Mouse (Mus musculus) midbrain, postnatal 0 days (tissue): Measurements from ENCODE around the gene Pik3ip1. TPM values are rescaled to one million over a fixed set of nuclear protein-coding genes. Genes with fewer than 3 reads are reported as not detected.

ENCODE experiments used
- ATAC-seq: fragments of 200-750 bp; cut with Nextera tagmentation; 2 replicates; pipeline ENCODE4 v1.8.0; 2017; ENCODE audit warnings: moderate number of reproducible peaks, mild to moderate bottlenecking, moderate TSS enrichment, moderate library complexity; ENCODE audit not compliant: low FRiP score
- DNase-seq: peaks from one replicate; pipeline ENCODE4 v3.0.0-alpha.2; 2015; ENCODE audit warnings: low spot score
- H3K27ac ChIP-seq: fragments of 300-500 bp; sonication (generic); 2 replicates; pipeline ENCODE4 v1.5.1; 2014; ENCODE audit warnings: low read depth, mild to moderate bottlenecking, low read length, mixed read lengths
- H3K27me3 ChIP-seq: fragments of 300-500 bp; sonication (generic); 2 replicates; pipeline ENCODE4 v1.6.1; 2014; ENCODE audit warnings: low read length, control low read depth, mixed read lengths; ENCODE audit not compliant: insufficient read depth
- H3K36me3 ChIP-seq: fragments of 300-500 bp; sonication (generic); 2 replicates; pipeline ENCODE4 v1.6.1; 2014; ENCODE audit warnings: low read length, control low read depth, mixed read lengths; ENCODE audit not compliant: insufficient read depth
- H3K4me1 ChIP-seq: fragments of 300-500 bp; sonication (generic); 2 replicates; pipeline ENCODE4 v1.6.1; 2014; ENCODE audit warnings: mild to moderate bottlenecking, control low read depth, antibody characterized with exemption, low read length, mixed read lengths; ENCODE audit not compliant: insufficient read depth
- H3K4me2 ChIP-seq: fragments of 300-500 bp; sonication (generic); 2 replicates; pipeline ENCODE4 v1.6.1; 2014; ENCODE audit warnings: low read depth, mild to moderate bottlenecking, low read length, mixed read lengths; ENCODE audit not compliant: poor library complexity, severe bottlenecking
- H3K4me3 ChIP-seq: fragments of 300-500 bp; sonication (generic); 2 replicates; pipeline ENCODE4 v1.5.1; 2014; ENCODE audit warnings: low read depth, mild to moderate bottlenecking, low read length, moderate library complexity
- H3K9ac ChIP-seq: fragments of 300-500 bp; sonication (generic); replicated peaks from 2 replicates; pipeline ENCODE4 v1.6.1; 2014; ENCODE audit warnings: mild to moderate bottlenecking, low read length, moderate library complexity, mixed read lengths; ENCODE audit not compliant: poor library complexity, severe bottlenecking
- H3K9me3 ChIP-seq: fragments of 300-500 bp; sonication (generic); 2 replicates; pipeline ENCODE4 v1.6.1; 2016; ENCODE audit warnings: low read length, control low read depth
- CTCF ChIP-seq: IDR thresholded peaks from 2 replicates; pipeline ENCODE4 v1.5.1; 2016; ENCODE audit warnings: antibody characterized with exemption, mild to moderate bottlenecking
- WGBS: fragments of 180-500 bp; shearing (Covaris S2); extraction: QIAGEN DNeasy Blood & Tissue Kit; methylation state at CpG from one replicate; pipeline ENCODE4 v1.1.7; 2014; 5-methylcytosine and 5-hydroxymethylcytosine counted together
- polyA plus RNA-seq: library from polyadenylated mRNA; unstranded; fragments of >200 nt; fragmentation: Nextera tagmentation; extraction: Ambion mirVana; gene quantifications from 2 replicates; pipeline ENCODE4 v1.2.1, GENCODE M21; 2015
- total RNA-seq: library from RNA; depleted of rRNA; stranded (reverse); fragments of >200 nt; gene quantifications from 2 replicates; pipeline ENCODE4 v1.2.3, GENCODE M21; 2014; rRNA removed

Pik3ip1 gene
- total and polyA plus RNA-seq, 2 experiments from 2014 or later: 34.7 to 43.4 TPM

DNA sequence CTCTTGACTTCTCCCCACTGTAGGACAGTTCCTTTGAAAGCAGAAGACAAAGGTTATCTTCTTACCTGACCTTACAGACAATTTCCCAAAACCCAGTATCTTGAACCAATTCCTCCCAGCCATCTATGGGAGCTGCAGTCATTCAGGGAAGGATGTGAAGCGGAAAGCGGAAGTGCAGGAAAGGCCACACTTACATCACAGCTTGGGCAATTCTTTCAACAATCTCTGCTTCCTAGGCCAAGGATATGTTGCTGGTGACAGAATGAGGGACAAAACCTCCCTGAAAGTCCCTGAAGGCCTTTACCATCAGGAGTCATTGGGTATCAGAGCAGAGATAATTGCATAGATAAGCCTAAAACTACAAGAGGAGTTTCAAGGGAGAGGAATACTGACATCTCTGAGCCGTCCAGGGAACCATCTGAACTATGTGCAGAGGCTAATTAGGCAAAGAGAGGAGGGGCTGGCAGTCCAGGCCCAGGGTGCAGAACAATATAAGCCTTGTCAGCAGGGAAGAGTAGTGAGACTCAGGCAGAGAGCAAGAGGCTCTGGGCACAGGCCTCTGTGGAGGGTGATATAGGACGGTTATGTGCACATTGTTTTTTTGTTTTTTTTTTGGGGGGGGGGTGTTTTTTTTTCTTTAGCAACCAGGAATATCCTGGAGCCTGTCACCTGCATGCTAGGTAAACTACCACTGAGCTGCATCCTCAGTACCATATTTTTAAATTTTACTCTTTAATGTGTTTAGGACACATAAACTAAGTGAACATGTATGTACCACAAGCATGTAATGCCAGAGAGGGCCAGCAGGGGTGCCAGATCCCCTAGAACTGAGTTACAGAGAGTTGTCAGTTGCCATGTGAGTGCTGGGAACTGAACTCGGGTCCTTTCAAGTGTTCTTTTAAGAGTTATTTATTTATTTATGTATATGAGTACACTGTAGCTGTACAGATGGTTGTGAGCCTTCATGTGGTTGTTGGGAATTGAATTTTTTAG is 52.7 kb downstream of the Pik3ip1 start:
- DNase-seq: no peak
- Histone ChIP-seq H3K9ac (no peak overlapping the region), H3K4me3 (no peak overlapping the region), H3K36me3 (0 out of 2 replicates have a peak, but pooled peaks cover 2% of the 10 kb centered on the region), H3K9me3 (no peaks in the 10 kb centered on the region), H3K27me3 (no peaks in the 10 kb centered on the region), H3K4me1 (no peaks in the 10 kb centered on the region), H3K27ac (no peak overlapping the region), H3K4me2 (no peak overlapping the region)
- no peak for ATAC-seq
- WGBS: 81% methylated on average over 5 of the region's 5 CpGs
- peak; percentile 30 for TF ChIP-seq CTCF

DNA sequence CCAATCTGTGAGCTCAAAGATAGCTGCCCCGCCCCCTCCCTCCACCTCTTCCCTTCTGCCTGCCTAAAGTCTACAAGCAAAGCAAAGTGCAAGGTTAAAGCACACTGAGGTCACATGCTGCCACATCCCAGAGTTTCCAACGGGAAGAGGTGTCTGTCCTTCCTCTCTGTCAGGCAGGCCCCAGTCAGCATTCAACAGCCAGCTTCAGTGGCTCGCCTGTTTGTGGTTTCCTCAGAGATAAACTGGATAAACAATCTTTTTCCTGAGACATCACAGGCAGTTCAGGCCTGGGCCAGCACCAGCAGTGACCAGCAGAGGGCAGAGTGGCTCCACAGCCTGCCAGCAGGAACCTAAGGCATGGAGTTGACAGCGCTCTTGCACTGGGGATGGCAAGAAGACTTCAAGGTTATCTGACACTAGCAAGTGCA is 56.8 kb downstream of the Pik3ip1 start:
- H3K9ac ChIP-seq: no peak overlapping the region
- no peaks in the 10 kb centered on the region for H3K4me1 ChIP-seq
- H3K27me3 ChIP-seq: no peaks in the 10 kb centered on the region
- ATAC-seq: peak; percentile 65
- WGBS: 25% methylated on average over 4 of the region's 4 CpGs
- H3K9me3 ChIP-seq: no peaks in the 10 kb centered on the region
- peak; percentile 85 for DNase-seq
- no peak overlapping the region for H3K4me2 ChIP-seq
- 0 out of 2 replicates have a peak, but pooled peaks cover 2% of the 10 kb centered on the region for H3K36me3 ChIP-seq
- TF ChIP-seq CTCF: peak; percentile 99
- no peak overlapping the region for H3K4me3 ChIP-seq
- H3K27ac ChIP-seq: no peak overlapping the region

DNA sequence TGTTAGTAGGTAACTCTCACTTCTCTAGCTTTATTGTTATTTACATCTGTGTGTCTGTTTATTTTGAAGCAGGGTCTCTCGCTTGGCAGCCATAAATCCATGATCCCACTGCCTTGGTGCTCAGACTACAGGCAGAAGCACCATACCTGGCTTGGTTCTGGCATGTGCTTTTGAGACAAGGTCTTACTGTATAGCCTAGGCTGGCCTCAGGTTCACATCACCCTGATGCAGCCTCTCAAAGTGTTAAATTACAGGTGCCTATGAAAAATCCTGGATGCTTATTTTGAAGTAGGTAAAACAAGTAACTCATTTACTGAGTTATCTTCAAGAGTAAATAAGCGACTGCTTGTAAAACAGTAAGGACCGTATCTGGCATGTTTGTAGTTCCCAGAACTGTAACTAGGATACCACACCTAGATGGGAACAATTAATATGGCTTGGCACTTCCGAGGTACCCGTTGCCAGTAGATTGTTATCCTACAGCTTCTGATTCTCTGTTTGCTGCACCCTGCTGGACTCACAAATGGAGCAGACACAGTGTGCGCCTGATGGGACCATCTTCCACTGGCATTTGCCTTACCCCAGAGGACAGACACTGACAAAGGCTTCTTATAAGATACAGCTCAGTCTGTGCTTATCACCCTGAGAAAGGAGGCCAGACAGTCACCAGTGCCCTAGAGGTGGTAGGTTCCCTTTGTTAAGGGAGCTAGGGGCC is 57.4 kb downstream of the Pik3ip1 start:
- Histone ChIP-seq H3K4me3 (no peak overlapping the region), H3K36me3 (0 out of 2 replicates have a peak, but pooled peaks cover 2% of the 10 kb centered on the region), H3K9me3 (no peaks in the 10 kb centered on the region), H3K27me3 (no peaks in the 10 kb centered on the region), H3K4me2 (no peak overlapping the region), H3K4me1 (no peaks in the 10 kb centered on the region), H3K27ac (no peak overlapping the region), H3K9ac (no peak overlapping the region)
- DNase-seq (no peak), ATAC-seq (no peak)
- no peak for TF ChIP-seq CTCF
- 87% methylated on average over 6 of the region's 6 CpGs for WGBS

DNA sequence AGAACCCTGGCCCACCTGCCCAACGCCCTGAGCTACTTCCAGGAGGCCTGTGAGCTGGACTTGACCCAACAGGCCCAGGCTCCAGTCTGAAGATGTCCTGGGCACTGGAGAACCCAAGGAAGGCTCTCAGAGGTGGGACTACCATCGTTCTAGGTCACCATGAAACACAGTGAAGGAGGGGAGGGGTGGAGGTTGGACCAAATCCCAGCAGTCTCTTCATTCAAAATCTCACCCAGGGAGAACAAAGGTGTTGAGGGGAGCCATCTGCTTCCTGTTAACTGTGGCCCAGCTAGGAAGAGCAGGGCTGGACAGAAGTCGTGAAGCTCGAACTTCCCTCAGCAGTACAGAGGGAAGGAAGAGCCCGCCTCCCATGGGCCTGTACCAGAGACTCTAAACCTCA is 59.8 kb downstream of the Pik3ip1 start:
- DNase-seq (no peak), ATAC-seq (no peak)
- WGBS: 75% methylated on average over 5 of the region's 5 CpGs
- Histone ChIP-seq H3K36me3 (no peaks in the 10 kb centered on the region), H3K9me3 (no peaks in the 10 kb centered on the region), H3K4me2 (no peak overlapping the region), H3K4me1 (no peaks in the 10 kb centered on the region), H3K27me3 (no peaks in the 10 kb centered on the region), H3K4me3 (no peak overlapping the region), H3K27ac (no peak overlapping the region), H3K9ac (no peak overlapping the region)
- TF ChIP-seq CTCF: no peak

DNA sequence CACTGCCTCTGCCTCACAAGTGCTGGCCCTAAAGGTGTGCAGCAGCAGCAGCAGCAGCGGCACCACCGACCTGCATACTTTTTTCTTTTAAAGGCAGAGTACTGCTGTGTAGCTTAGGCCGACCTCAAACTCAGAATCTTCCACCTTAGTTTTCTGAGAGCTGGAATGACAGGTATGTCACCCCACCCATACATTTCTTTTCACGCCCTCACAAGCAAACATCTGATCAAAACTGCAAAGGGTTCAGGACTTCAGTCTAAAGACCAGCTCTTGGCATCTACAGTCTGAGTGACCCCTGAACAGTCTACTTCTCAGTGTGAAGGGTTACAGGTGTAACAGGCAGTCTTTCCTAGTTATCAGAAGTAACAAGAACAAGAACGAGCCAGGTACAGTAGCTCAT is 60.6 kb downstream of the Pik3ip1 start:
- Histone ChIP-seq H3K36me3 (no peaks in the 10 kb centered on the region), H3K9ac (no peak overlapping the region), H3K4me2 (no peak overlapping the region), H3K4me3 (no peak overlapping the region), H3K4me1 (no peaks in the 10 kb centered on the region), H3K27ac (no peak overlapping the region), H3K27me3 (no peaks in the 10 kb centered on the region), H3K9me3 (no peaks in the 10 kb centered on the region)
- no peak for ATAC-seq
- TF ChIP-seq CTCF: no peak
- DNase-seq: no peak
- WGBS: 90% methylated on average over 5 of the region's 5 CpGs

DNA sequence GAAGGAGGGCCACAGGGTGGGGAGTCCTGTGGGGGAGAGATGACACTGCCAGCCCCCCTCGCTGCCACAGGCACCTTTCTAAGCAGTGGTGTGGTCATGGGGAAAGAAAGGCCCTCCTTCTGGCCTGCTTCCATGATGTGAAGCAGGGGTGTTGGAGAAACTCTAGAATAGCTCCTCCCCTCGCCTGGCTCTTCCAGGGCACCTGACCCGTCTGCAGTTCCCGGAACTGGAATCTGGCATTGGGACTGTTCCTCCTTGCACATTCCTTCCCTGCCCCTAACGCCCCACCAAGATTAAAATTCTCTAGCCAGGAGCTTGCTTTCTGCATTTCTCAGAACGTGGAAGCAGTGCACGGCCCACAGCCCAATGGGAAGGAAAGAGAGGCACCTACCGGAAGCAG is 62.3 kb downstream of the Pik3ip1 start:
- ATAC-seq (no peak), DNase-seq (no peak)
- Histone ChIP-seq H3K9ac (no peak overlapping the region), H3K4me2 (no peak overlapping the region), H3K36me3 (no peaks in the 10 kb centered on the region), H3K27me3 (no peaks in the 10 kb centered on the region), H3K9me3 (no peaks in the 10 kb centered on the region), H3K4me3 (no peak overlapping the region), H3K27ac (no peak overlapping the region), H3K4me1 (no peaks in the 10 kb centered on the region)
- 77% methylated on average over 8 of the region's 8 CpGs for WGBS
- no peak for TF ChIP-seq CTCF

Other genes with a start within 250 kb of the Pik3ip1 start
- 16.3 and 17.6 TPM in 2 replicates for gene Sfi1, start 136.9 kb upstream of the Pik3ip1 start, total RNA-seq
- 10.8 and 11.3 TPM in 2 replicates for gene Sfi1, start 136.9 kb upstream of the Pik3ip1 start, polyA plus RNA-seq
- 56.9 and 59.6 TPM in 2 replicates for gene Eif4enif1, start 128.0 kb upstream of the Pik3ip1 start, total RNA-seq
- gene Eif4enif1, start 128.0 kb upstream of the Pik3ip1 start, polyA plus RNA-seq: 35.9 and 43.3 TPM in 2 replicates
- gene Drg1, start 64.0 kb upstream of the Pik3ip1 start, total RNA-seq: 80.6 and 93.1 TPM in 2 replicates
- 183 and 190 TPM in 2 replicates for gene Drg1, start 64.0 kb upstream of the Pik3ip1 start, polyA plus RNA-seq
- 79.3 and 81.3 TPM in 2 replicates for gene Patz1, start 41.5 kb upstream of the Pik3ip1 start, total RNA-seq
- gene Patz1, start 41.5 kb upstream of the Pik3ip1 start, polyA plus RNA-seq: 36.3 and 39.3 TPM in 2 replicates
- gene Limk2, start 78.8 kb downstream of the Pik3ip1 start, total RNA-seq: 250 and 290 TPM in 2 replicates
- gene Limk2, start 78.8 kb downstream of the Pik3ip1 start, polyA plus RNA-seq: 134 and 149 TPM in 2 replicates
- gene Rnf185, start 122.0 kb downstream of the Pik3ip1 start, total RNA-seq: 43.6 and 46.8 TPM in 2 replicates
- gene Rnf185, start 122.0 kb downstream of the Pik3ip1 start, polyA plus RNA-seq: 36.9 and 39.6 TPM in 2 replicates
- gene Pla2g3, start 157.9 kb downstream of the Pik3ip1 start, total RNA-seq: 27.4 and 33.1 TPM in 2 replicates
- gene Pla2g3, start 157.9 kb downstream of the Pik3ip1 start, polyA plus RNA-seq: 15.4 and 20.1 TPM in 2 replicates
- gene Inpp5j, start 174.4 kb downstream of the Pik3ip1 start, total RNA-seq: 10.5 and 10.6 TPM in 2 replicates
- gene Inpp5j, start 174.4 kb downstream of the Pik3ip1 start, polyA plus RNA-seq: 17.3 and 19.3 TPM in 2 replicates
- gene Selenom, start 184.3 kb downstream of the Pik3ip1 start, total RNA-seq: 244 and 290 TPM in 2 replicates
- gene Selenom, start 184.3 kb downstream of the Pik3ip1 start, polyA plus RNA-seq: 298 and 349 TPM in 2 replicates
- gene Smtn, start 210.2 kb downstream of the Pik3ip1 start, total RNA-seq: 7.3 and 9.9 TPM in 2 replicates
- 8.0 and 8.1 TPM in 2 replicates for gene Smtn, start 210.2 kb downstream of the Pik3ip1 start, polyA plus RNA-seq